Mouse (Mus musculus): ENCODE results near the gene Mfrp.

- TF ChIP-seq ZMIZ1 (IDR thresholded peaks at IDR 0.05; ENCODE audit: low read depth, low read length) (no peak), MAZ (IDR thresholded peaks at IDR 0.05; ENCODE audit: low read depth, low read length) (0 out of 2 replicates have a peak, but pooled peaks have one; percentile 29), CTCF (IDR thresholded peaks at IDR 0.05 in 2 of 3, conservative IDR thresholded peaks at IDR 0.05 in 1 of 3; ENCODE audit: control insufficient read depth in 1 of 3, insufficient read depth in 1 of 3, low read depth in 2 of 3, low read length in 3 of 3, poor library complexity in 1 of 3, severe bottlenecking in 1 of 3) (no peak), ETS1 (IDR thresholded peaks at IDR 0.05; ENCODE audit: low read depth, low read length) (peak; percentile 97), POLR2A (IDR thresholded peaks at IDR 0.05; ENCODE audit: control insufficient read depth in 1 of 2, insufficient read depth in 1 of 2, low read depth in 1 of 2, low read length in 2 of 2, poor library complexity in 1 of 2) (no peak)
Measured at GRCm38 (mm10) chr9:44078955-44079756, 22.4 kb upstream of the Mfrp start.
